Mouse (Mus musculus): Measurements from ENCODE around the gene Krt75. TPM values are rescaled to one million over a fixed set of nuclear protein-coding genes. Genes with fewer than 3 reads are reported as not detected.

Gene Krt75
- total and polyA plus RNA-seq, 2 experiments from 2014 or later: 0.10 to 0.19 TPM

DNA sequence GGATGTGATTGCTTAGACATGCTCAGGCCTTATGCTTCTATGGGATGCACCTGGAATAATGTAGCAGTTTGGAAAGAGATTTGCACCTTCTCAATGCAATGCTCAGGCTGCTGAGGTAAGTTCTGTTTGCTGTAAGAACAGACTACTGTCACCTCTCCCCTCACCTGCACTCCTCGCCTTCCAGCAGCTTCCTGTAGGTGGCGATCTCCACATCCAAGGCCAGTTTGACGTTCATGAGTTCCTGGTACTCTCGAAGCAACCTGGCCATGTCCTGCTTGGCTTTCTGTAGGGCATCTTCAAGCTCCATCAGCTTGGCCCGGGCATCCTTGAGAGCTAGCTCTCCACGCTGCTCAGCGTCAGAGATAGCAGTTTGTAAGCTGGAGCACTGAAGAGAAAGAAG is 5.9 kb downstream of the Krt75 start:
- no peak for DNase-seq
- H3K9me3 ChIP-seq (ENCODE audit: low read length): no peaks in the 10 kb centered on the region
- no peak for ATAC-seq
- no peaks in the 10 kb centered on the region for H3K36me3 ChIP-seq (ENCODE audit: insufficient read depth)
- peak; percentile 33; the same call in 1 of the 2 replicates for TF ChIP-seq CTCF (IDR thresholded peaks at IDR 0.05; ENCODE audit: low read depth)
- H3K9ac ChIP-seq: no peak overlapping the region
- no peak overlapping the region for H3K27ac ChIP-seq (ENCODE audit: low read depth, low read length)
- 45% methylated on average over 7 of the region's 7 CpGs for WGBS
- no peaks in the 10 kb centered on the region for H3K27me3 ChIP-seq (ENCODE audit: insufficient read depth, low read length)
- H3K4me3 ChIP-seq (ENCODE audit: low read depth, low read length): no peak overlapping the region
- no peak overlapping the region for H3K4me2 ChIP-seq (ENCODE audit: low read depth)
- no peaks in the 10 kb centered on the region for H3K4me1 ChIP-seq (ENCODE audit: insufficient read depth)

DNA sequence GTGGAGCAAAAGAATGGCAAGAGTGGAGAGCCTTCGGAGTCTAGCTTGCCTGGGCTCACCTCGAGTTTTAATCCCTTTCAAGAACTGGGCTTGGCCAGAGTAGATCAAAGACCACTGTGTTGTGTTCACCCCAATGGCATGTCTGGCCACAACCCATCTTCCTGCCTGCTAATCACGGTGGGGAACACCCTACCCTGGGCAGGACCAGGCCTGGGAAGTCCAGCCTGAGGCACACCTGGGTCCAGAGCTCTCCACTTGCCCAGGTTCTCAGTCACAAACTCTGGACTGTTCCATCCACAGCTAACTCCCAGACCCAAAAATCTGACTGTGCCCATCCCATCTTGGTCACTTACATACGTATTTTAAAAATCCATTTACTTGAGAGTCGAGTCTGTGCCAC is 10.9 kb downstream of the Krt75 start, which contains the start of gene Krt90:
TSS of gene Krt90 (minus strand) at position 101 of the 400 bp plus-strand sequence.
- Histone ChIP-seq H3K9ac (no peak within 1 kb of the TSS), H3K9me3 (ENCODE audit: low read length) (no peaks in the 10 kb centered on the region), H3K36me3 (ENCODE audit: insufficient read depth) (no peaks in the 10 kb centered on the region), H3K27ac (ENCODE audit: low read depth, low read length) (no peak within 1 kb of the TSS), H3K4me3 (ENCODE audit: low read depth, low read length) (no peak within 1 kb of the TSS), H3K4me1 (ENCODE audit: insufficient read depth) (no peaks in the 10 kb centered on the region), H3K4me2 (ENCODE audit: low read depth) (no peak within 1 kb of the TSS), H3K27me3 (ENCODE audit: insufficient read depth, low read length) (no peaks in the 10 kb centered on the region)
- ATAC-seq (no peak), DNase-seq (no peak)
- TF ChIP-seq CTCF (IDR thresholded peaks at IDR 0.05; ENCODE audit: low read depth): no peak
- 66% methylated on average over 5 of the region's 5 CpGs for WGBS

DNA sequence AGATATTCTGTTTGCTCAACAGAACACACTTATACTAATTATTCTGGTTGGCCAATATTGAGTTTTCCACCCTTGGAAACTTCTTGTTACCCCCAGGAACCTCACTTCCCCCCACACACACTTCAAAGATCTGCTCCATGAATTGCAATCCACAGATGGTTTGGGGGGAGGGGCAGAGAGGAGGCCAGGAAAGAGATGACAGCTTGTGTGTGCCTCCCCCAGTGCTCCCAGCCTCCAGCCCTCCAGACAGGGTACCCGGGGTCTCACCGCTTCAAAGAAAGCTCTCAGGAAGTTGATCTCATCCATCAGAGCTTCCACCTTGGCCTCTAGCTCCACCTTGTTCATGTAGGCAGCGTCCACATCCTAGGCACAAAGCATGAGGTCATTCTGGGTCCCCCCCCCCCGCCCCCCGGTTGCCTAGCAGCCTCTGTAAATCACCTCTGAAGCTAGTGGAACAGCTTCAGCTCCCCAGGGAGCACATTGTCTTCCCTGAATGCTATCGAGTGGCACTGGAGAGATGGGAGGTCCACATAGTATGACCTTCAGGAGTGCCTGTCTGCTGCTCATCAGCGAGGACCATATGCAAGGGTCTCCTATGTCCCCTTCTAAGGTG is 15.6 kb downstream of the Krt75 start:
- no peak for TF ChIP-seq CTCF (IDR thresholded peaks at IDR 0.05; ENCODE audit: low read depth)
- Histone ChIP-seq H3K4me1 (ENCODE audit: insufficient read depth) (no peaks in the 10 kb centered on the region), H3K36me3 (ENCODE audit: insufficient read depth) (no peaks in the 10 kb centered on the region), H3K9me3 (ENCODE audit: low read length) (no peaks in the 10 kb centered on the region), H3K4me2 (ENCODE audit: low read depth) (no peak overlapping the region), H3K9ac (no peak overlapping the region), H3K27ac (ENCODE audit: low read depth, low read length) (no peak overlapping the region), H3K4me3 (ENCODE audit: low read depth, low read length) (no peak overlapping the region), H3K27me3 (ENCODE audit: insufficient read depth, low read length) (no peaks in the 10 kb centered on the region)
- no peak for DNase-seq
- no peak for ATAC-seq
- 6% methylated on average over 7 of the region's 7 CpGs for WGBS

DNA sequence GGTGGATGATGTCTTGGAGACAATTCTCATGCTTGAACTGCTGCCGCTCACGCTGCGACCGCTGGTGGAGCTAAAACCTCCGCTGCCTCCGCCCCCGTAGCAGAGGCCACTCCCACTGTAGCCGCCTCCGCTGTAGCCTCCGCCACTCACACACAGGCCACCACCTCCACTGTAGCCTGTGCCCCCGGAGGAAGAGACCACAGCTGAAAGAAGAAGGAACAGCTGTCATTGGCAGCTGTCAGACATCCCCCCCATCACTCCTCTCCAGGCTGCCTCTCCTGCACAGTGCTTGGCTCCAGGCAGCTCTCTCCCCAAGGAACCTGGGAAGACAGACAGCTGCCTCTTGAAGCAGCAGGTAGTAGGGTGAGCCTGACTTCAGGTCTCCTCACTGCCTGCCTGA is 20.5 kb downstream of the Krt75 start:
- under 1% methylated on average over 11 of the region's 11 CpGs for WGBS
- H3K9ac ChIP-seq: no peak overlapping the region
- peak overlapping the region; percentile 38 for H3K4me2 ChIP-seq (ENCODE audit: low read depth)
- H3K27me3 ChIP-seq (ENCODE audit: insufficient read depth, low read length): no peaks in the 10 kb centered on the region
- no peaks in the 10 kb centered on the region for H3K4me1 ChIP-seq (ENCODE audit: insufficient read depth)
- H3K36me3 ChIP-seq (ENCODE audit: insufficient read depth): no peaks in the 10 kb centered on the region
- peak; percentile 63; the same call in 1 of the 2 replicates for ATAC-seq
- no peak overlapping the region for H3K4me3 ChIP-seq (ENCODE audit: low read depth, low read length)
- H3K9me3 ChIP-seq (ENCODE audit: low read length): no peaks in the 10 kb centered on the region
- peak; percentile 17 for DNase-seq
- no peak for TF ChIP-seq CTCF (IDR thresholded peaks at IDR 0.05; ENCODE audit: low read depth)
- H3K27ac ChIP-seq (ENCODE audit: low read depth, low read length): no peak overlapping the region

DNA sequence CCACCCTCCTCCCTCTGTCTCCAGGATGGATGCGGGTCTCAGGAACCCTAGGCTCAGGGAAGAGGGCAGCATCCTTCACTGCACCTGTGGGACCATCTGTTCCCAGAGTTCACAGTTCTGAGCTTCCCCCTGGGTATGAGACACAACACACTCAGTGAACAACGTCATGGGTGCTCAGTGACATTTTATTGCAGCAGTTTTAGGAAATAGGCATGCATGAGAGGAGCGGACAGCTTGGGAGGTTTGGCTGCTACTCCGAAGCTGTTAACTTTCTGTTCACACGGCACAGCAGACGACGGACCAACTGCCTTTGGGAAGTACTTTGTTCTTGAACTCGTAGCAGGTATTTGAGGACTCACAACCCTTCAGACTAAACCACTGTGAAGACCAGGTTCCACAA is 21.5 kb downstream of the Krt75 start:
- Histone ChIP-seq H3K27me3 (ENCODE audit: insufficient read depth, low read length) (no peaks in the 10 kb centered on the region), H3K4me1 (ENCODE audit: insufficient read depth) (no peaks in the 10 kb centered on the region), H3K4me3 (ENCODE audit: low read depth, low read length) (no peak overlapping the region), H3K36me3 (ENCODE audit: insufficient read depth) (no peaks in the 10 kb centered on the region), H3K4me2 (ENCODE audit: low read depth) (no peak overlapping the region), H3K27ac (ENCODE audit: low read depth, low read length) (no peak overlapping the region), H3K9me3 (ENCODE audit: low read length) (no peaks in the 10 kb centered on the region), H3K9ac (no peak overlapping the region)
- DNase-seq: peak; percentile 24
- ATAC-seq: peak; percentile 25; the same call in 1 of the 2 replicates
- 70% methylated on average over 8 of the region's 8 CpGs for WGBS
- no peak for TF ChIP-seq CTCF (IDR thresholded peaks at IDR 0.05; ENCODE audit: low read depth)

DNA sequence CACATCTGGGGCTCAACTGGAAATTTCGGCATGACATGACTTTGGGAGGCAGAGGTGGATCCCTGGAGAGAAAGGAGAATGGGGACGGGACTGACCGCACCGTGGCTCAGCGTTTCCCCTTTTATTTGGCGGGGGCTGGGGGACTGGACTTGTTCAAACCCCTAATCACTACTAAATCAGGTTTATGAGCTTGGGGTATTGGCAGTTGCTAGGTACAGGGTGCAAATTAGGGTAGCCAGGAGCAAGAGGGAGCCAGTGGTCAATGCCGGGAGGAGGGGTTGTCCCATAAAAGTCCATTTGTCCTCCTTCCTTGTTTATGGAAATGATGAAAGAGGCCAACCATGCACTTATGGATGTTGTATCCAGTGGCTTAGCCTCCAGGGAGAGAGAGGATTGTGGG is 23.1 kb downstream of the Krt75 start, which contains the start of gene Krt82:
TSS of gene Krt82 (minus strand) at position 101 of the 400 bp plus-strand sequence.
- Histone ChIP-seq H3K27me3 (ENCODE audit: insufficient read depth, low read length) (no peaks in the 10 kb centered on the region), H3K4me3 (ENCODE audit: low read depth, low read length) (no peak within 1 kb of the TSS), H3K36me3 (ENCODE audit: insufficient read depth) (no peaks in the 10 kb centered on the region), H3K4me1 (ENCODE audit: insufficient read depth) (no peaks in the 10 kb centered on the region), H3K4me2 (ENCODE audit: low read depth) (no peak within 1 kb of the TSS), H3K9me3 (ENCODE audit: low read length) (no peaks in the 10 kb centered on the region), H3K27ac (ENCODE audit: low read depth, low read length) (no peak within 1 kb of the TSS), H3K9ac (no peak within 1 kb of the TSS)
- DNase-seq: no peak
- no peak for ATAC-seq
- 86% methylated on average over 7 of the region's 7 CpGs for WGBS
- no peak for TF ChIP-seq CTCF (IDR thresholded peaks at IDR 0.05; ENCODE audit: low read depth)

DNA sequence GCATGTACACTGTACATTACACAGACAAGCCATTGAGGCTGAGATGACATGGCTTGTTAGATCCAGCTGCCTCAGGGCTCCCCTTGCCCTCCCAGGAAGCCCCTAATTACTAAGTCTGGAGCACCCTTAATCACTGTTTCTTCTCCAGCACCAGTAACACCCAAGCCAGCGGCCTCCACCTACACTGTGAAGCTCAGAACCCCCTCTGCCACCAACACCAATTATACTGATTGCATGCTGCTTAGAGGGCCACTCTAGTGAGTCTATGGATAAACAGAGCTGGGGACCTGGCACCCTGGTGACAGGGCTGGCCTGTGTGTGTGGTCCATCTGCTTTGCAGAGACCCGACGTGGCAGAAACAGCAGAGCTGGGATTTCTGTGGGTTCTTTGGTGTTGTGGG is 29.2 kb downstream of the Krt75 start:
- TF ChIP-seq CTCF (IDR thresholded peaks at IDR 0.05; ENCODE audit: low read depth): no peak
- Histone ChIP-seq H3K9ac (no peak overlapping the region), H3K4me1 (ENCODE audit: insufficient read depth) (no peaks in the 10 kb centered on the region), H3K4me3 (ENCODE audit: low read depth, low read length) (no peak overlapping the region), H3K27me3 (ENCODE audit: insufficient read depth, low read length) (no peaks in the 10 kb centered on the region), H3K4me2 (ENCODE audit: low read depth) (no peak overlapping the region), H3K27ac (ENCODE audit: low read depth, low read length) (no peak overlapping the region), H3K9me3 (ENCODE audit: low read length) (no peaks in the 10 kb centered on the region), H3K36me3 (ENCODE audit: insufficient read depth) (no peaks in the 10 kb centered on the region)
- peak; percentile 51 for ATAC-seq
- 57% methylated on average over 3 of the region's 3 CpGs for WGBS
- DNase-seq: no peak

Measured in forebrain, postnatal 0 days (tissue).